Mouse (Mus musculus) yolk sac, embryonic 10.5 days (tissue): ENCODE measurements at regions not wholly inside any gene's neighbourhood (a gene's known extent, or its start where the extent isn't known, plus 50 kb on each side); places are given as distances from the start of the nearest gene placed in this dataset.

Source experiments
- DNase-seq: peaks from one replicate; pipeline ENCODE4 v3.0.0-alpha.2; 2017; ENCODE audit warnings: low spot score

DNA sequence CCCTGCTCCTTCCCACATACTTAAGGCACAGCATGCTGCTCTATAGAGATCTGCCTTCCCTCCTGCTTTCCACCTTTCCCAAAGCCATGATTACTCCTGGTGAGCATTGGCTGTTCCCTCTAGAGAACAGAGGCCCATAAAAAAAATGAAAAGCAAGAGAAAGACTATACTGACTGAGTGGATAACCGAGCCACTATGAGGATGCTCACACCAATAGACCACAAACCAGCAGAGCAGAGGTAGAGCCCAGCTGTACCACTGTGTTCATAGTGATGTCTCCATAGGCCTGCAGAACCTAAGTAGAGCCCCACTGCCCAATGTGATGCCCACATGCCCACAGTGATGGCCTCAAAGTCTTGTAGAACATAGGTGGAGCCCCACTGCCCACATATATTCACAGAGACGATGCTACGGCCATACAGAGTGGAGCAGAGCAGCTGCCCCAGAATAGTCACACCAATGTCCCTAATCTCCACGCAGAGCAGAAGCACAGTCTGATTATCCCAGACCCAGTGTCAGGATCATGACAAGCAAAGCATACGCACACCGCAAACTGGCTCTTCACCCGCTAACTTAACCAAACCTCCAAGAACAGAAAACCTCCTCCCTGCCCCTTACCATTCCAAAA is 174.8 kb upstream of the Nr4a3 start:
- DNase-seq, result no peak

DNA sequence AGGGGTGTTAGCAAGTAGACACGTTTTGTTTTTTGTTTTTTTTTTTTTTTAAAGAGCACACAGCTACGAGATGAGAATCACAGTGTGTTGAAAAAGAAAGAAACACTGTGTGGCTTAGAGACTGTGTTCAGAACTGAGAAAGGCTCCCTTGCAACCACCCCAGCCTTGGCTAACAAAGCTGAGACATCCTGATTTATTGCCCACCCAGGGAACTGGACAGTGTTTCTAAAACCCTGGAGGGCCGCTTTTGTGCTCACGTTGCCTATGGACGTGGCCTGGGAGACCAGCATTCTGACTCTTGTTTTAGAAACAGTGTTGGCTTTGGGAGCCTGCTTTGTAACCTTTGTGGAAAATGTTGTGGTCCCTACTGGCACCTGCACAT is 174.3 kb upstream of the Nr4a3 start:
- no peak for DNase-seq

DNA sequence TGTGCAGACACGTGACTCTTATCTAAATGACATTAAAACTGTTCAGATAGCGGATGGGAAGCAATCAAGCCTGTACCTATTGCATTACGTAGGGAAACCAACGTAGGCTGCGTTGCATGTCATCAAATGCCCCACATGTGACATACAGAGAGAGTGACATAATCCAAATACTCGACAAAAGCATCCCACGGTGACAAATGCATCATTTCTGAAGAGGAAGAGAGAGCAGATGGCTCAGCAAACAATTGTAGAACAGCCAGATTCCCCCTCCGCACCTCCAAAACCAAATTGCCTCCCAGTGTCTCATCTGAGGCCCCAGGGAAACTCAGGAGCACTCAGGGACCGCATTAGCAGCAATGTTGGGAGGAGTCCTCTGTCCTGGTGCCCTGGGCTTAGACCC is 163.4 kb upstream of the Nr4a3 start:
- no peak for DNase-seq

DNA sequence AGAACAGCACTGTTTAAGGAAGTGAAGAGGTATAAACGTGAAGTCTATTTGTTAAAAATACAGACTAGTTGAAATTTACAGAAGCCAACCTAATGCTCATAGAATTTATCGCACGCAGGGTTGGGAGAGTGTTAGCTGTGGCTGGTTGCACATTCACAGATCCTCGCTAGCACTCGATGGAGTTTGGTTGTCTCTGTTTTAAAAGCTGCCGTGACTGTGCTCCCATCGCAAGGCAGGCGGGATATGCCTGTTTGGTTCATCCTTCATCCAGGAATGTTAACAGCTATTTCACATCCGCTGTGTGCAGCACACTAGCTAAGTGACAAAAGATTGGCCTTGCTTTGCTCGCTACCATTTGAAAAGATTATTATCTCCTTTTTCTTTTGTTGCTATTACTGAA is 162.9 kb upstream of the Nr4a3 start:
- DNase-seq, result no peak

GRCm38 (mm10) chr4:47899579-47899978 is 145.4 kb upstream of the Nr4a3 start:
- DNase-seq, result no peak

- DNase-seq, result no peak
These were observed 142.2 kb upstream of the Nr4a3 start for GRCm38 (mm10) chr4:47902749-47903148.

DNA sequence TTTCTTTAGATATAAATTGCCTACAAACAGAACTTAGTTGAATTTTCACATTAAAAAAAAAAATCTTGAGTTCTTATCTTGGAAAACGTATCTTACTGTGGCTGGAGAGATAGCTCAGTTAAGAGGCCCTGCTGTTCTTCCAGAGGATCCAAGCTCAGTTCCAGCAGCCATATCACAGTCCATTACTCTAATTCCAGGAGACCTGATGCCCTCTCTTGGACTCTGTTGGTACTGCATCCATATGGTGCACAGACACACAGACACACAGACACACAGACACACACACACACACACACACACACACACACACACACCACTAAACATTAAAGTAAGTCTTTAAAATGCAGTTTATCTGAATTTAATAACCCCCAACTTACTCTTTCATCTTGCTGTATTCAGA is 132.7 kb upstream of the Nr4a3 start:
- DNase-seq, result no peak

DNA sequence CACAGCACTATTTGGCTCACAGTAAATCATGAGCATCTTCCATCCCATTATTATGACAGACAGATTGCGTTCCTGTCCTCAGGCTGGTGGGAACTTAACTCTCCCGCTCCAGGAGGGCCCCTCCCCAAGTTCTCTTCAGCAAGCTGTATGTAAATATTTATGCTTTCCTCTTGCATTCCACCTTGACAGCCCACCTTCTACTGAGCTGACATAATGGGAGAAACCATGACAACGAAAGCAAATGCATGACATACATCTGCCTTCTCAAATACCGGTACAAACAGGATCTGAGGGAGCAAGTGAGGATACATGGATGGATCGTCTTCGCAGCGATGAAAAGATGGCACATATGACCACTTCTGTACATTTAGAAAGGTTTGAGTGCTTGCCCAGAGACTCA is 125.4 kb upstream of the Nr4a3 start:
- no peak for DNase-seq

DNA sequence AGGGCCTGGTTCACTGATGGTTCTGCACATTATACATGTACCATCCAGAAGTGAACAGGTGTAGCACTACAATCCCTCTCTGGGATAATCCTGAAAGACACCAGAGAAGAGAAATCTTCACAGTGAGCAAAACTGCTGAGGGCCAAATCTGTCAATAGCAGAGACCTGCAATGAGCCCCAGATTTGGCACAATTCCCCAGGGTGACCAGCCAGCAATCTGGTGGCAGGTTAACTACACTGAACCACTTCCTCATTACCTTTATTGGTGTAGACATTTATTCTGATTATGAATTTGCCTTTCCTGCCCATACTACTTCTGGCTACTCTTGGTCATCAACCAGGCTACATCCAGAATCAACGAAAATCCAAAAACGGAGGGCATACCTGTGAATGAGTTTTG is 113.5 kb upstream of the Nr4a3 start:
- no peak for DNase-seq

- no peak for DNase-seq
These were observed 111.4 kb upstream of the Nr4a3 start for GRCm38 (mm10) chr4:47933526-47933925.

GRCm38 (mm10) chr4:47935547-47935946 is 109.4 kb upstream of the Nr4a3 start:
- DNase-seq, result no peak

GRCm38 (mm10) chr4:47936470-47937125 is 108.4 kb upstream of the Nr4a3 start:
- no peak for DNase-seq

GRCm38 (mm10) chr4:47947869-47948573 is 96.9 kb upstream of the Nr4a3 start:
- DNase-seq, result no peak

DNA sequence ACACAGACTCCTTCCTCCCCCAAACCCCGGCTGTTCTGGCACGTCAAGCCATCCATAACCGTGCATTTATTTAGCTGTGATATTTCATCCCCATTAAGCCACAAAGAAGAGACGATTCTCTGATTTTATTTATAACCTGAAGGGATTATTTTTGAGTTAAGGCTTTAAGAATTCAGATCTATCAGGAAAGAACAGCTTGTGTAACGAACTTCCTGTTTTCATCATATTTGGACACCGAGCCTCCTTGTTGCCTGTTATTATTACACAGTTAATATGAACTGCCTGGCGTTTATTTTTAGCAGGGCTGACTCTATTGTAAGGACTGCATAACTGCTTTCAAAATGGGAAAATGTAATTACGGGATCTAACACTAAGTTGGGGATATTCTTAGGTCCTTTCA is 96.2 kb upstream of the Nr4a3 start:
- no peak for DNase-seq

GRCm38 (mm10) chr4:47954576-47955305 is 90.2 kb upstream of the Nr4a3 start:
- no peak for DNase-seq

- no peak for DNase-seq
These were observed 80.3 kb upstream of the Nr4a3 start for GRCm38 (mm10) chr4:47964630-47965029.

- no peak for DNase-seq
These were observed 73.1 kb upstream of the Nr4a3 start for GRCm38 (mm10) chr4:47971861-47972260.

- DNase-seq, result no peak
These were observed 65.2 kb upstream of the Nr4a3 start for GRCm38 (mm10) chr4:47979579-47980313.
